Mouse (Mus musculus): Measurements from ENCODE around the gene Unc5b. TPM values are rescaled to one million over a fixed set of nuclear protein-coding genes. Genes with fewer than 3 reads are reported as not detected.

The Unc5b gene
- total RNA-seq, 2 experiments from 2014 or later, result 5.9 to 8.3 TPM

GRCm38 (mm10) chr10:60821311-60821710, 10.1 kb downstream of the Unc5b start:
- no peak for DNase-seq

- DNase-seq, result no peak
These were observed 10.8 kb downstream of the Unc5b start for GRCm38 (mm10) chr10:60820552-60820951.

- DNase-seq, result no peak
These were observed 11.7 kb downstream of the Unc5b start for GRCm38 (mm10) chr10:60819654-60820192.

- no peak for DNase-seq
These were observed 12.2 kb downstream of the Unc5b start for GRCm38 (mm10) chr10:60819179-60819578.

GRCm38 (mm10) chr10:60818708-60819107, 12.7 kb downstream of the Unc5b start:
- no peak for DNase-seq

GRCm38 (mm10) chr10:60817868-60818267, 13.5 kb downstream of the Unc5b start:
- no peak for DNase-seq

- peak; percentile 63 to 73 for DNase-seq
These were observed 14.3 kb downstream of the Unc5b start for GRCm38 (mm10) chr10:60816872-60817648.

GRCm38 (mm10) chr10:60815855-60816254, 15.5 kb downstream of the Unc5b start:
- DNase-seq, result no peak

GRCm38 (mm10) chr10:60815059-60815458, 16.3 kb downstream of the Unc5b start:
- DNase-seq, result no peak

- no peak for DNase-seq
These were observed 16.8 kb downstream of the Unc5b start for GRCm38 (mm10) chr10:60814444-60815057.

- no peak for DNase-seq
These were observed 17.8 kb downstream of the Unc5b start for GRCm38 (mm10) chr10:60813606-60814005.

GRCm38 (mm10) chr10:60811792-60812525, 19.4 kb downstream of the Unc5b start:
- no peak for DNase-seq

- DNase-seq, result no peak
These were observed 22.9 kb downstream of the Unc5b start for GRCm38 (mm10) chr10:60808447-60808846.

- DNase-seq, result peak; percentile 16 to 48
These were observed 23.7 kb downstream of the Unc5b start for GRCm38 (mm10) chr10:60807531-60808185.

GRCm38 (mm10) chr10:60806207-60806538, 25.2 kb downstream of the Unc5b start:
- no peak for DNase-seq

GRCm38 (mm10) chr10:60805436-60806206, 25.8 kb downstream of the Unc5b start:
- no peak for DNase-seq

GRCm38 (mm10) chr10:60804865-60805264, 26.5 kb downstream of the Unc5b start:
- DNase-seq, result no peak

- DNase-seq, result no peak
These were observed 27.4 kb downstream of the Unc5b start for GRCm38 (mm10) chr10:60803971-60804370.

GRCm38 (mm10) chr10:60801898-60802412, 29.4 kb downstream of the Unc5b start:
- no peak for DNase-seq

- DNase-seq, result no peak
These were observed 30.0 kb downstream of the Unc5b start for GRCm38 (mm10) chr10:60801168-60801897.
